Mouse (Mus musculus): Measurements from ENCODE around the gene Cgref1. TPM values are rescaled to one million over a fixed set of nuclear protein-coding genes. Genes with fewer than 3 reads are reported as not detected.

The Cgref1 gene
- total RNA-seq, 1 experiment, result 14.7 TPM

DNA sequence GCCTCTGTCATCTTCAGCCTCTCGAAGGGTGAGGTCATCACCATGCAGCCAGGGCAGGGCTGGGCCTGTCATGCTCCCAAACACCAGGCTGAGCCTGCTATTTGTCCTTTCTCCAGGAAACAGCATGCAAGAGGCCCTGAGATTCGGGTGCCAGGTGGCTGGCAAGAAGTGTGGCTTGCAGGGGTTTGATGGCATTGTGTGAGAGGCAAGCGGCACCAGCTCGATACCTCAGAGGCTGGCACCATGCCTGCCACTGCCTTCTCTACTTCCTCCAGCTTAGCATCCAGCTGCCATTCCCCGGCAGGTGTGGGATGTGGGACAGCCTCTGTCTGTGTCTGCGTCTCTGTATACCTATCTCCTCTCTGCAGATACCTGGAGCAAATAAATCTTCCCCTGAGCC, 14.5 kb downstream of the Cgref1 start:
- Histone ChIP-seq H3K9ac (ENCODE audit: insufficient read depth, low read depth, low read length, poor library complexity, severe bottlenecking) (no peak overlapping the region), H3K9me3 (ENCODE audit: control insufficient read depth, insufficient read depth, low read depth, low read length) (no peaks in the 10 kb centered on the region), H3K36me3 (ENCODE audit: control insufficient read depth, insufficient read depth, low read length, poor library complexity, severe bottlenecking) (no peaks in the 10 kb centered on the region), H3K27ac (ENCODE audit: insufficient read depth, low read depth, low read length, poor library complexity, severe bottlenecking) (no peak overlapping the region), H3K4me1 (ENCODE audit: control insufficient read depth in 2 of 2, insufficient read depth in 2 of 2, low read length in 2 of 2, poor library complexity in 1 of 2) (peaks cover 0 to 5% of the 10 kb centered on the region in 2 experiments; a peak in 1 of 4 replicates), H3K4me3 (ENCODE audit: insufficient read depth in 1 of 2, low read depth in 1 of 2, low read length in 2 of 2, poor library complexity in 1 of 2, severe bottlenecking in 1 of 2) (no peak overlapping the region)
- TF ChIP-seq ZC3H11A (IDR thresholded peaks at IDR 0.05; ENCODE audit: borderline replicate concordance, low read depth, low read length), result no peak
- TF ChIP-seq HCFC1 (IDR thresholded peaks at IDR 0.05; ENCODE audit: borderline replicate concordance, insufficient read depth, low read length), result no peak
- TF ChIP-seq CHD2 (IDR thresholded peaks at IDR 0.05; ENCODE audit: low read depth, low read length), result no peak
- TF ChIP-seq ZNF384 (IDR thresholded peaks at IDR 0.05; ENCODE audit: low read depth, low read length), result no peak
- no peak for TF ChIP-seq MAFK (IDR thresholded peaks at IDR 0.05; ENCODE audit: insufficient read depth, low read depth, low read length)
- no peak for DNase-seq (ENCODE audit: low read depth, low spot score)
- in situ Hi-C loops (cut with MboI; ENCODE audit: low sequenced_read_pairs in 2 of 2, unreplicated experiment in 2 of 2), result loop anchor here in 1 of 2 experiments (25.0 kb wide), 1 partner anchor 119 kb away; the partner anchor contains the start of gene Mapre3

DNA sequence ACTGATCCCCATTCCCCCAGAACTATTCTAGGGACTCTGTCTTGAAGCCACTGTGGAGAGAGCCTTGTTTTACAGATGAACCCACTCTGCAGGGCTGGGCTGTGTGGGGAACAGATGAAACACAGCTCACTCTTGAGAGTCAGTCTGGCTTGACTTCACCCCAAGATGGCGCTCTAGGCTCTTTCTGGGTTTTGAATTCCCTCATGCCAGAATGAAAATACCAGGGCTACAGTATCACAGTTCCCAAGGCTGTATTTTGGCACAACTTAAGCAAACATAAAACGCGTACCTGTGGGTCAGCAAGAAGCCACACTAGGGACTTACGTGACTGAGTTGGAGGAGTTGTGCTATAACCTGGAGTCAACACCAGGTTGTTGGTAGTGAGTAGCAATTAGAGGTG, 15.3 kb downstream of the Cgref1 start:
- H3K9me3 ChIP-seq (ENCODE audit: control insufficient read depth, insufficient read depth, low read depth, low read length), result no peaks in the 10 kb centered on the region
- H3K36me3 ChIP-seq (ENCODE audit: control insufficient read depth, insufficient read depth, low read length, poor library complexity, severe bottlenecking), result no peaks in the 10 kb centered on the region
- H3K4me3 ChIP-seq (ENCODE audit: insufficient read depth in 1 of 2, low read depth in 1 of 2, low read length in 2 of 2, poor library complexity in 1 of 2, severe bottlenecking in 1 of 2), result no peak overlapping the region
- no peak for DNase-seq (ENCODE audit: low read depth, low spot score)
- peaks cover 0 to 5% of the 10 kb centered on the region in 2 experiments; a peak in 1 of 4 replicates for H3K4me1 ChIP-seq (ENCODE audit: control insufficient read depth in 2 of 2, insufficient read depth in 2 of 2, low read length in 2 of 2, poor library complexity in 1 of 2)
- H3K9ac ChIP-seq (ENCODE audit: insufficient read depth, low read depth, low read length, poor library complexity, severe bottlenecking), result no peak overlapping the region
- no peak for TF ChIP-seq HCFC1 (IDR thresholded peaks at IDR 0.05; ENCODE audit: borderline replicate concordance, insufficient read depth, low read length)
- TF ChIP-seq ZC3H11A (IDR thresholded peaks at IDR 0.05; ENCODE audit: borderline replicate concordance, low read depth, low read length), result no peak
- no peak for TF ChIP-seq ZNF384 (IDR thresholded peaks at IDR 0.05; ENCODE audit: low read depth, low read length)
- TF ChIP-seq MAFK (IDR thresholded peaks at IDR 0.05; ENCODE audit: insufficient read depth, low read depth, low read length), result no peak
- TF ChIP-seq CHD2 (IDR thresholded peaks at IDR 0.05; ENCODE audit: low read depth, low read length), result no peak
- in situ Hi-C loops (cut with MboI; ENCODE audit: low sequenced_read_pairs in 2 of 2, unreplicated experiment in 2 of 2), result loop anchor here in 1 of 2 experiments (25.0 kb wide), 1 partner anchor 118 kb away; the partner anchor contains the start of gene Mapre3
- no peak overlapping the region for H3K27ac ChIP-seq (ENCODE audit: insufficient read depth, low read depth, low read length, poor library complexity, severe bottlenecking)

DNA sequence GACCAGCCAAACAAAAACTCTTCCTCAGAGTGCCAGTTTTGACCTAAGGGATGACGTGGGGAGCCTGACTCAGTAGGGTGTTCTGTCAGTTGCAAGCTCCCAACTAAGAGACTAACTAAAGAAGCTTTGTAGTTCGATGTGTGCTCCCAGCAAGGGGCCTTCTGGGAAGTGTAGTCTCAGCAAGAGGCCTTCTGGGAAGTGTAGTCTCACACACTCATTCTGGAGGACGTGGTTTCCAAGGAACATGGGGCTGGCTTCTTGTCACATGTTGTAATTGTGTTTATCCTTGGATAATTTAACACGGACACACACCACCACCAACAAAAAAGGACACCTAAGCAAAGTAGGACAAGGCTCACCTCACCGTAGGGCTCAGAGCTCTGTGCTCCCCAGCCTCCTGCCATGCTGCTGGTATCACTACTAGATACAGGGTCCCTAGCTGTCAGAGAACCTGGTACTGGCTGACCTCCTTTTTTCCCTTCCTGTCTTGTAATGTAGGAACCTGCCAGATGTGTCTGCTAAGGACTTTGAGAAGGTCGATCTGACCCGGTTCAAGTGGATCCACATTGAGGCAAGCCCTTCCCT, 17.4 kb downstream of the Cgref1 start:
- Histone ChIP-seq H3K9ac (ENCODE audit: insufficient read depth, low read depth, low read length, poor library complexity, severe bottlenecking) (no peak overlapping the region), H3K4me3 (ENCODE audit: insufficient read depth in 1 of 2, low read depth in 1 of 2, low read length in 2 of 2, poor library complexity in 1 of 2, severe bottlenecking in 1 of 2) (no peak overlapping the region), H3K27ac (ENCODE audit: insufficient read depth, low read depth, low read length, poor library complexity, severe bottlenecking) (no peak overlapping the region), H3K9me3 (ENCODE audit: control insufficient read depth, insufficient read depth, low read depth, low read length) (no peaks in the 10 kb centered on the region), H3K4me1 (ENCODE audit: control insufficient read depth in 2 of 2, insufficient read depth in 2 of 2, low read length in 2 of 2, poor library complexity in 1 of 2) (peaks cover 0 to 5% of the 10 kb centered on the region in 2 experiments; a peak in 1 of 4 replicates), H3K36me3 (ENCODE audit: control insufficient read depth, insufficient read depth, low read length, poor library complexity, severe bottlenecking) (no peaks in the 10 kb centered on the region)
- DNase-seq (ENCODE audit: low read depth, low spot score), result no peak
- TF ChIP-seq CHD2 (IDR thresholded peaks at IDR 0.05; ENCODE audit: low read depth, low read length), result no peak
- TF ChIP-seq MAFK (IDR thresholded peaks at IDR 0.05; ENCODE audit: insufficient read depth, low read depth, low read length), result no peak
- TF ChIP-seq ZC3H11A (IDR thresholded peaks at IDR 0.05; ENCODE audit: borderline replicate concordance, low read depth, low read length), result no peak
- TF ChIP-seq ZNF384 (IDR thresholded peaks at IDR 0.05; ENCODE audit: low read depth, low read length), result no peak
- TF ChIP-seq HCFC1 (IDR thresholded peaks at IDR 0.05; ENCODE audit: borderline replicate concordance, insufficient read depth, low read length), result peak; percentile 96
- in situ Hi-C loops (cut with MboI; ENCODE audit: low sequenced_read_pairs in 2 of 2, unreplicated experiment in 2 of 2), result loop anchor here in 1 of 2 experiments (25.0 kb wide), 1 partner anchor 116 kb away; the partner anchor contains the start of gene Mapre3

DNA sequence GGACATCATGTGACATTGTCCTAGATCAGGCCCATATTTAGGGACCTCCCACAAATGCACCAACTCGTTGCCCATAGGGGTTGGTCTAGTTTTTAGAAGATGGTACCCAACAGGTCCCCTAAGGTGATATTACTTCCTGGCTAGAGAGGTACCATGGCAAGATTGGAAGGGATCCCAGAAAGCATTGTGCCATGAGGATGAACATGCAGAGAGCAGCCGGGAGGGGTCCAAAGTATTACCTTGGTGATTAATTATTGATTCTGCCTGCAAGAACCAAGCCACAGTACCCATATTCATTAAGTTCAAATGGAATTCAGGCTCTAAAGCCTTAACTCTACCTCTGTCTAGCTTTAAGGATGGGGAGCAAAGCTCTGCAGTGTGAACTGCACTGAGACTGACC, 19.3 kb downstream of the Cgref1 start:
- TF ChIP-seq HCFC1 (IDR thresholded peaks at IDR 0.05; ENCODE audit: borderline replicate concordance, insufficient read depth, low read length), result no peak
- no peak for TF ChIP-seq MAFK (IDR thresholded peaks at IDR 0.05; ENCODE audit: insufficient read depth, low read depth, low read length)
- no peak for TF ChIP-seq ZC3H11A (IDR thresholded peaks at IDR 0.05; ENCODE audit: borderline replicate concordance, low read depth, low read length)
- TF ChIP-seq CHD2 (IDR thresholded peaks at IDR 0.05; ENCODE audit: low read depth, low read length), result no peak
- no peak for TF ChIP-seq ZNF384 (IDR thresholded peaks at IDR 0.05; ENCODE audit: low read depth, low read length)
- in situ Hi-C loops (cut with MboI; ENCODE audit: low sequenced_read_pairs in 2 of 2, unreplicated experiment in 2 of 2), result loop anchor here in 1 of 2 experiments (25.0 kb wide), 1 partner anchor 114 kb away; the partner anchor contains the start of gene Mapre3
- H3K9me3 ChIP-seq (ENCODE audit: control insufficient read depth, insufficient read depth, low read depth, low read length), result no peaks in the 10 kb centered on the region

More for the DNA sequence above, 19.3 kb downstream of the Cgref1 start:
- no peak for DNase-seq (ENCODE audit: low read depth, low spot score)
- no peak overlapping the region for H3K9ac ChIP-seq (ENCODE audit: insufficient read depth, low read depth, low read length, poor library complexity, severe bottlenecking)
- H3K27ac ChIP-seq (ENCODE audit: insufficient read depth, low read depth, low read length, poor library complexity, severe bottlenecking), result no peak overlapping the region
- no peak overlapping the region for H3K4me3 ChIP-seq (ENCODE audit: insufficient read depth in 1 of 2, low read depth in 1 of 2, low read length in 2 of 2, poor library complexity in 1 of 2, severe bottlenecking in 1 of 2)
- H3K36me3 ChIP-seq (ENCODE audit: control insufficient read depth, insufficient read depth, low read length, poor library complexity, severe bottlenecking), result no peaks in the 10 kb centered on the region
- peaks cover 0 to 5% of the 10 kb centered on the region in 2 experiments; a peak in 1 of 4 replicates for H3K4me1 ChIP-seq (ENCODE audit: control insufficient read depth in 2 of 2, insufficient read depth in 2 of 2, low read length in 2 of 2, poor library complexity in 1 of 2)
